Mouse (Mus musculus): ENCODE results near the gene Gpsm3.

DNA sequence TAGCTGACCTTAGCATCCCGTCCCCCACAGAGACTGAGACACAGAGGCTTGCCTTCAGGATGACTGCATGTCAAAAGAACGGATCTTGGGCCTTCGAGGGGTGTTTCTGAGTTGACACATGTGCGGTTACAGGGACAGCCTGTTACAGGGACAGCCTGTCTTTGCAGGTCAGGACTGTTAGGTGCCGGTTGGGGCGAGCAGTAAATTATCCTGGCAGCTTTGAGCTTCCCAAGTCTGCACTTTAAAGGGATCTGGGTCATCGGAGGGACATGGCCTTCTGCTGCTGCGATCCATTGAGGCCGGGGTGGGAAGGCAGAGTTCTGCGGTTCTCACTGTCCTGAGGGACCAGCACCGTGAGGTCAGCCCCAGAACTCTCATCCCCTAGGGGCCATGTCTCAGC, 32.2 kb upstream of the Gpsm3 start:
- TF ChIP-seq POLR2A (IDR thresholded peaks at IDR 0.05; ENCODE audit: control insufficient read depth, low read depth, low read length), result no peak
- TF ChIP-seq CTCF (IDR thresholded peaks at IDR 0.05; ENCODE audit: control insufficient read depth, insufficient read depth, insufficient replicate concordance, low read depth, low read length), result no peak
